Mouse (Mus musculus) G1E (cell line): ENCODE data around the gene Spint2.
A peak's percentile ranks its signal among the peaks of the same experiment; 100 is the strongest.

Experiments used
- CTCF ChIP-seq: IDR thresholded peaks from 2 replicates; pipeline ENCODE4 v1.5.1; 2012; ENCODE audit warnings: low read depth, low read length, inconsistent platforms, mixed read lengths
- GATA1 ChIP-seq: IDR thresholded peaks from 2 replicates; pipeline ENCODE4 v1.6.1; 2012; ENCODE audit warnings: borderline replicate concordance, low read length, inconsistent platforms, mixed read lengths
- GATA2 ChIP-seq: IDR thresholded peaks from 2 replicates; pipeline ENCODE4 v1.6.1; 2012; ENCODE audit warnings: low read depth, low read length, inconsistent platforms, borderline replicate concordance
- POLR2AphosphoS5 ChIP-seq: IDR thresholded peaks from 2 replicates; pipeline ENCODE4 v1.6.1; 2012; ENCODE audit warnings: low read depth, low read length, inconsistent platforms; ENCODE audit not compliant: insufficient replicate concordance
- TAL1 ChIP-seq: conservative IDR thresholded peaks from 2 replicates; pipeline ENCODE4 v1.6.1; 2012; ENCODE audit warnings: low read depth, low read length, inconsistent platforms, mixed read lengths

DNA sequence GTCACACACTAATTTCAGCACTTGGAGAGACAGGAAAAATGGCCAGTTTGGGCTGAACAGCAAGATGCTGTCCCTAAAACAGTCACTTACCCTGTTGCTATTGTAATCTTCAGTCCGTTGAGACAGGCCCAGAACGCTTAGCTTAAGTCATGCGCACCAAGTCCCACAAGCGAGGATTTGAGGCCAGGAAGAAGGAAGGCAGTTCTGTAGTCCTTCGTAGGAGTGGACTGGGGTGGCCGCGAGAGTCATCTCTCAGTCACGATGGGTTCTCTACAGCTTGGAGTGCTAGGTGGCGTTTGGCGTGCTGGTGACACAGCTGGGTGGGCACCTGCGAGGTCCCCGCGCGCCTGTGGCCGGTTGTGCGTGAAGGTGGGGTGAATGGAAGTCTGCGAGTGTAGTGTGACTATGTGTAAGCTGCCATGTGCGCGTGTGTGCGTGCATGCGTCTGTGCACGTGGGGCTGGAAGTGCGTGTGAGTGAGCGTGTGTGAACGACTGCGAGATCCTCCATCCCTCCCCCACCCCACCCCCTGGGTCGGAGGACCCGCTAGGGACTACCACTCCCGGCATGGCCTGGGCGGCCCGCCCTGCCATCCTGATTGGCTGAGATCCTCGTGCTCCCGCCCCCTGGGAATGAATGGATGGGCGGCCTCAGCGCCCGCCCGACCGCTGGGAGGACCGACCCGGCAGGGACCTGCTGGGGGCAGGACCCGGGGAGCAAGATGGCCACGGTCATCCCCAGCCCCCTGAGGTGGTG, 25.8 kb upstream of the Spint2 start:
- TF ChIP-seq CTCF (no peak), POLR2AphosphoS5 (0 out of 2 replicates have a peak, but pooled peaks have one; percentile 32), TAL1 (no peak), GATA1 (no peak), GATA2 (no peak)
